Mouse (Mus musculus): ENCODE results near the gene Ctr9.

The Ctr9 gene

GRCm38 (mm10) chr7:111028281-111029045 lies at the start of gene Ctr9:
TSS of gene Ctr9 (plus strand) at chr7:111028951.
- DNase-seq (ENCODE audit: low spot score in 2 of 2), result peak; percentile 93 to 96

- no peak for DNase-seq (ENCODE audit: low spot score in 2 of 2)
Measured at GRCm38 (mm10) chr7:110981036-110981435, 47.7 kb upstream of the Ctr9 start.

GRCm38 (mm10) chr7:110982053-110982705 lies 46.6 kb upstream of the Ctr9 start, which contains the start of gene Mrvi1:
TSS of gene Mrvi1 (minus strand) at chr7:110982461.
- DNase-seq (ENCODE audit: low spot score in 2 of 2), result no peak

- DNase-seq (ENCODE audit: low spot score in 2 of 2), result peak; percentile 38 to 39
Measured at GRCm38 (mm10) chr7:110982764-110983163, 46.0 kb upstream of the Ctr9 start.

GRCm38 (mm10) chr7:110983621-110984020 lies 45.1 kb upstream of the Ctr9 start:
- no peak for DNase-seq (ENCODE audit: low spot score in 2 of 2)

- no peak for DNase-seq (ENCODE audit: low spot score in 2 of 2)
Measured at GRCm38 (mm10) chr7:110985581-110986265, 43.0 kb upstream of the Ctr9 start.

GRCm38 (mm10) chr7:110988081-110988480 lies 40.7 kb upstream of the Ctr9 start:
- peak; percentile 49 to 53 for DNase-seq (ENCODE audit: low spot score in 2 of 2)

- DNase-seq (ENCODE audit: low spot score in 2 of 2), result no peak
Measured at GRCm38 (mm10) chr7:110989286-110989879, 39.4 kb upstream of the Ctr9 start.

GRCm38 (mm10) chr7:110990356-110991220 lies 38.2 kb upstream of the Ctr9 start:
- DNase-seq (ENCODE audit: low spot score in 2 of 2), result no peak

GRCm38 (mm10) chr7:110991221-110991494 lies 37.6 kb upstream of the Ctr9 start:
- DNase-seq (ENCODE audit: low spot score in 2 of 2), result no peak

- no peak for DNase-seq (ENCODE audit: low spot score in 2 of 2)
Measured at GRCm38 (mm10) chr7:110998887-110999827, 29.6 kb upstream of the Ctr9 start.

GRCm38 (mm10) chr7:111004136-111004840 lies 24.5 kb upstream of the Ctr9 start:
- no peak for DNase-seq (ENCODE audit: low spot score in 2 of 2)

GRCm38 (mm10) chr7:111014039-111014605 lies 14.6 kb upstream of the Ctr9 start:
- no peak for DNase-seq (ENCODE audit: low spot score in 2 of 2)

- peak; percentile 82 to 86 for DNase-seq (ENCODE audit: low spot score in 2 of 2)
Measured at GRCm38 (mm10) chr7:111014893-111015292, 13.9 kb upstream of the Ctr9 start.

- DNase-seq (ENCODE audit: low spot score in 2 of 2), result no peak
Measured at GRCm38 (mm10) chr7:111015731-111016130, 13.0 kb upstream of the Ctr9 start.

GRCm38 (mm10) chr7:111016921-111017320 lies 11.8 kb upstream of the Ctr9 start:
- DNase-seq (ENCODE audit: low spot score in 2 of 2), result peak in 1 of 2 experiments; percentile 17

GRCm38 (mm10) chr7:111020814-111021213 lies 7.9 kb upstream of the Ctr9 start:
- DNase-seq (ENCODE audit: low spot score in 2 of 2), result no peak

GRCm38 (mm10) chr7:111024068-111024594 lies 4.6 kb upstream of the Ctr9 start:
- no peak for DNase-seq (ENCODE audit: low spot score in 2 of 2)

GRCm38 (mm10) chr7:111024912-111025311 lies 3.8 kb upstream of the Ctr9 start:
- no peak for DNase-seq (ENCODE audit: low spot score in 2 of 2)

Data from right cerebral cortex, adult 2 months (tissue).